Mouse (Mus musculus) embryonic facial prominence, embryonic 10.5 days (tissue): ENCODE results near the gene Gm49403. TPM values are rescaled to one million over a fixed set of nuclear protein-coding genes. Genes with fewer than 3 reads are reported as not detected.

ENCODE experiments used
- DNase-seq: peaks from one replicate; pipeline ENCODE4 v3.0.0-alpha.2; 2017; ENCODE audit warnings: low spot score
- H3K27ac ChIP-seq: fragments of 300-500 bp; sonication (generic); replicated peaks from 2 replicates; pipeline ENCODE4 v1.5.1; 2016; ENCODE audit warnings: mild to moderate bottlenecking
- H3K27me3 ChIP-seq: fragments of 300-500 bp; sonication (generic); replicated peaks from 2 replicates; pipeline ENCODE4 v1.6.1; 2016; ENCODE audit warnings: low read depth, mild to moderate bottlenecking; ENCODE audit not compliant: poor library complexity, severe bottlenecking
- H3K36me3 ChIP-seq: fragments of 300-500 bp; sonication (generic); replicated peaks from 2 replicates; pipeline ENCODE4 v1.6.1; 2016; ENCODE audit warnings: mild to moderate bottlenecking, moderate library complexity
- H3K4me1 ChIP-seq: fragments of 300-500 bp; sonication (generic); 2 replicates; pipeline ENCODE4 v1.6.1; 2016
- H3K4me3 ChIP-seq: fragments of 300-500 bp; sonication (generic); 2 replicates; pipeline ENCODE4 v1.5.1; 2016; ENCODE audit warnings: mild to moderate bottlenecking, moderate library complexity
- H3K9me3 ChIP-seq: fragments of 300-500 bp; sonication (generic); 2 replicates; pipeline ENCODE4 v1.6.1; 2016; ENCODE audit warnings: mild to moderate bottlenecking
- WGBS: fragments of 180-500 bp; shearing (Covaris S2); methylation state at CpG from one replicate; pipeline ENCODE4 v1.1.7; 2016; 5-methylcytosine and 5-hydroxymethylcytosine counted together
- polyA plus RNA-seq: library from polyadenylated mRNA; unstranded; fragments of >200 nt; fragmentation: Nextera tagmentation; extraction: Ambion mirVana; gene quantifications from 2 replicates; pipeline ENCODE4 v1.2.1, GENCODE M21; 2016

The Gm49403 gene
- polyA plus RNA-seq, 1 experiment from 2014 or later: not detected

- no peaks in the 10 kb centered on the region for H3K27me3 ChIP-seq
- 72% methylated on average over 3 of the region's 3 CpGs for WGBS
- H3K4me1 ChIP-seq: peaks cover 37% of the 10 kb centered on the region
- H3K27ac ChIP-seq: no peak overlapping the region
- peaks cover 67% of the 10 kb centered on the region for H3K36me3 ChIP-seq
- DNase-seq: no peak
- peak overlapping the region; percentile 93 for H3K4me3 ChIP-seq
- no peaks in the 10 kb centered on the region for H3K9me3 ChIP-seq
Observed at GRCm38 (mm10) chr19:8899079-8899478, 15.3 kb downstream of the Gm49403 start.

GRCm38 (mm10) chr19:8903412-8903811, 19.7 kb downstream of the Gm49403 start:
- Histone ChIP-seq H3K9me3 (no peaks in the 10 kb centered on the region), H3K36me3 (peaks cover 81% of the 10 kb centered on the region), H3K4me1 (peaks cover 11% of the 10 kb centered on the region), H3K4me3 (no peak overlapping the region), H3K27ac (no peak overlapping the region), H3K27me3 (no peaks in the 10 kb centered on the region)
- no peak for DNase-seq
- 95% methylated on average over 5 of the region's 5 CpGs for WGBS

GRCm38 (mm10) chr19:8908531-8908930, 24.8 kb downstream of the Gm49403 start:
- Histone ChIP-seq H3K4me3 (no peak overlapping the region), H3K27me3 (no peaks in the 10 kb centered on the region), H3K27ac (no peak overlapping the region), H3K36me3 (peaks cover 100% of the 10 kb centered on the region), H3K4me1 (no peaks in the 10 kb centered on the region), H3K9me3 (no peaks in the 10 kb centered on the region)
- 90% methylated on average over 6 of the region's 6 CpGs for WGBS
- DNase-seq: no peak

- WGBS: 93% methylated on average over 5 of the region's 5 CpGs
- peaks cover 100% of the 10 kb centered on the region for H3K36me3 ChIP-seq
- no peak overlapping the region for H3K27ac ChIP-seq
- no peaks in the 10 kb centered on the region for H3K27me3 ChIP-seq
- no peaks in the 10 kb centered on the region for H3K9me3 ChIP-seq
- no peaks in the 10 kb centered on the region for H3K4me1 ChIP-seq
- no peak overlapping the region for H3K4me3 ChIP-seq
- DNase-seq: no peak
Observed at GRCm38 (mm10) chr19:8911810-8912209, 28.1 kb downstream of the Gm49403 start.

GRCm38 (mm10) chr19:8914212-8914611, 30.5 kb downstream of the Gm49403 start:
- peaks cover 85% of the 10 kb centered on the region for H3K36me3 ChIP-seq
- H3K27ac ChIP-seq: no peak overlapping the region

GRCm38 (mm10) chr19:8919000-8919399, 35.3 kb downstream of the Gm49403 start:
- H3K9me3 ChIP-seq: no peaks in the 10 kb centered on the region
- H3K4me1 ChIP-seq: peaks cover 22% of the 10 kb centered on the region
- no peak for DNase-seq
- WGBS: 91% methylated on average over 3 of the region's 3 CpGs
- H3K36me3 ChIP-seq: peaks cover 52% of the 10 kb centered on the region
- H3K27me3 ChIP-seq: no peaks in the 10 kb centered on the region
- H3K4me3 ChIP-seq: no peak overlapping the region
- H3K27ac ChIP-seq: no peak overlapping the region

More at GRCm38 (mm10) chr19:8914212-8914611, 30.5 kb downstream of the Gm49403 start:
- no peak overlapping the region for H3K4me3 ChIP-seq
- no peaks in the 10 kb centered on the region for H3K27me3 ChIP-seq
- no peaks in the 10 kb centered on the region for H3K9me3 ChIP-seq
- DNase-seq: no peak
- no peaks in the 10 kb centered on the region for H3K4me1 ChIP-seq
- WGBS: 96% methylated on average over 3 of the region's 3 CpGs

GRCm38 (mm10) chr19:8919684-8920072, 35.9 kb downstream of the Gm49403 start:
- peak overlapping the region; percentile 92 for H3K4me3 ChIP-seq
- H3K9me3 ChIP-seq: no peaks in the 10 kb centered on the region
- DNase-seq: no peak
- H3K27ac ChIP-seq: peak overlapping the region; percentile 92
- WGBS: 72% methylated on average over 6 of the region's 6 CpGs
- peaks cover 50% of the 10 kb centered on the region for H3K36me3 ChIP-seq
- peaks cover 22% of the 10 kb centered on the region for H3K4me1 ChIP-seq
- no peaks in the 10 kb centered on the region for H3K27me3 ChIP-seq

- Histone ChIP-seq H3K27me3 (no peaks in the 10 kb centered on the region), H3K4me3 (peak within 1 kb of the TSS; percentile 92), H3K9me3 (no peaks in the 10 kb centered on the region), H3K27ac (peak within 1 kb of the TSS; percentile 92), H3K36me3 (peaks cover 47% of the 10 kb centered on the region), H3K4me1 (peaks cover 22% of the 10 kb centered on the region)
- 3% methylated on average over 50 of the region's 50 CpGs for WGBS
- peak; percentile 95 for DNase-seq
Observed at GRCm38 (mm10) chr19:8920073-8920736, 36.5 kb downstream of the Gm49403 start, which contains the start of gene B3gat3. TSS of gene B3gat3 (plus strand) at chr19:8920374.

- H3K4me1 ChIP-seq: peaks cover 22% of the 10 kb centered on the region
- peak; percentile 54 for DNase-seq
- H3K36me3 ChIP-seq: peaks cover 47% of the 10 kb centered on the region
- WGBS: 3% methylated on average over 6 of the region's 6 CpGs
- H3K27ac ChIP-seq: peak overlapping the region; percentile 92
- H3K4me3 ChIP-seq: peak overlapping the region; percentile 92
- H3K9me3 ChIP-seq: no peaks in the 10 kb centered on the region
- H3K27me3 ChIP-seq: no peaks in the 10 kb centered on the region
Observed at GRCm38 (mm10) chr19:8920836-8921291, 37.1 kb downstream of the Gm49403 start.

- Histone ChIP-seq H3K9me3 (no peaks in the 10 kb centered on the region), H3K4me1 (peaks cover 22% of the 10 kb centered on the region), H3K27ac (no peak overlapping the region), H3K27me3 (no peaks in the 10 kb centered on the region), H3K4me3 (peak overlapping the region; percentile 92), H3K36me3 (peaks cover 47% of the 10 kb centered on the region)
- no peak for DNase-seq
- 56% methylated on average over 9 of the region's 9 CpGs for WGBS
Observed at GRCm38 (mm10) chr19:8921741-8922140, 38.0 kb downstream of the Gm49403 start.

- peaks cover 60% of the 10 kb centered on the region for H3K36me3 ChIP-seq
- WGBS: 90% methylated on average over 2 of the region's 2 CpGs
Observed at GRCm38 (mm10) chr19:8926766-8927165, 43.0 kb downstream of the Gm49403 start.

GRCm38 (mm10) chr19:8927891-8928525, 44.3 kb downstream of the Gm49403 start:
- DNase-seq: no peak
- H3K4me1 ChIP-seq: peaks cover 28% of the 10 kb centered on the region
- H3K27me3 ChIP-seq: no peaks in the 10 kb centered on the region
- H3K4me3 ChIP-seq: no peak overlapping the region
- WGBS: 91% methylated on average over 12 of the region's 12 CpGs
- peaks cover 60% of the 10 kb centered on the region for H3K36me3 ChIP-seq
- H3K9me3 ChIP-seq: no peaks in the 10 kb centered on the region
- no peak overlapping the region for H3K27ac ChIP-seq

More at GRCm38 (mm10) chr19:8926766-8927165, 43.0 kb downstream of the Gm49403 start:
- no peak overlapping the region for H3K27ac ChIP-seq
- H3K9me3 ChIP-seq: no peaks in the 10 kb centered on the region
- peaks cover 34% of the 10 kb centered on the region for H3K4me1 ChIP-seq
- no peak for DNase-seq
- peak overlapping the region; percentile 12; the same call in 1 of the 2 replicates for H3K4me3 ChIP-seq
- no peaks in the 10 kb centered on the region for H3K27me3 ChIP-seq
